Mouse (Mus musculus) retina, adult 2 months (tissue): ENCODE data around the gene Lrrc29.

Experiments
- DNase-seq: peaks from one replicate; pipeline ENCODE4 v3.0.0-alpha.2; 2012; ENCODE audit warnings: low read depth, low spot score

Lrrc29 gene

GRCm38 (mm10) chr8:105326141-105326672 lies at the start of gene Lrrc29, which contains the start of gene Tmem208:
Lrrc29 (minus strand) TSS chr8:105326278.
Tmem208 (plus strand) TSS chr8:105326354.
- DNase-seq: peak; percentile 84

- no peak for DNase-seq
These were observed 48.5 kb upstream of the Lrrc29 start for GRCm38 (mm10) chr8:105374513-105374966.

- no peak for DNase-seq
These were observed 47.0 kb upstream of the Lrrc29 start, which contains the start of gene Plekhg4 for GRCm38 (mm10) chr8:105373032-105373431. Plekhg4 (plus strand) TSS chr8:105373274.

- DNase-seq: no peak
These were observed 46.4 kb upstream of the Lrrc29 start for GRCm38 (mm10) chr8:105372473-105372872.

- DNase-seq: no peak
These were observed 41.0 kb upstream of the Lrrc29 start for GRCm38 (mm10) chr8:105367107-105367506.

GRCm38 (mm10) chr8:105361751-105362702 lies 35.9 kb upstream of the Lrrc29 start:
- no peak for DNase-seq

- no peak for DNase-seq
These were observed 33.6 kb upstream of the Lrrc29 start for GRCm38 (mm10) chr8:105359646-105360045.

- DNase-seq: no peak
These were observed 33.1 kb upstream of the Lrrc29 start for GRCm38 (mm10) chr8:105359208-105359607.

GRCm38 (mm10) chr8:105356681-105357080 lies 30.6 kb upstream of the Lrrc29 start:
- DNase-seq: no peak

GRCm38 (mm10) chr8:105355179-105356024 lies 29.3 kb upstream of the Lrrc29 start:
- DNase-seq: no peak

GRCm38 (mm10) chr8:105354549-105354948 lies 28.5 kb upstream of the Lrrc29 start:
- DNase-seq: no peak

GRCm38 (mm10) chr8:105353583-105354135 lies 27.6 kb upstream of the Lrrc29 start:
- DNase-seq: no peak

GRCm38 (mm10) chr8:105350186-105350585 lies 24.1 kb upstream of the Lrrc29 start:
- DNase-seq: no peak

- peak; percentile 34 for DNase-seq
These were observed 23.2 kb upstream of the Lrrc29 start for GRCm38 (mm10) chr8:105349096-105349771.

- DNase-seq: peak; percentile 33
These were observed 22.5 kb upstream of the Lrrc29 start, which contains the start of gene Slc9a5 for GRCm38 (mm10) chr8:105348450-105349095. Slc9a5 (plus strand) TSS chr8:105348843.

- peak; percentile 89 for DNase-seq
These were observed 21.5 kb upstream of the Lrrc29 start, which contains the start of gene Fhod1 for GRCm38 (mm10) chr8:105347428-105348221. Fhod1 (minus strand) TSS chr8:105347953.

- no peak for DNase-seq
These were observed 20.7 kb upstream of the Lrrc29 start for GRCm38 (mm10) chr8:105346611-105347427.
